Mouse (Mus musculus): ENCODE data around the gene Lhcgr. TPM values are rescaled to one million over a fixed set of nuclear protein-coding genes. Genes with fewer than 3 reads are reported as not detected.

The Lhcgr gene
- polyA plus RNA-seq (2012), result not detected in 2 replicates

DNA sequence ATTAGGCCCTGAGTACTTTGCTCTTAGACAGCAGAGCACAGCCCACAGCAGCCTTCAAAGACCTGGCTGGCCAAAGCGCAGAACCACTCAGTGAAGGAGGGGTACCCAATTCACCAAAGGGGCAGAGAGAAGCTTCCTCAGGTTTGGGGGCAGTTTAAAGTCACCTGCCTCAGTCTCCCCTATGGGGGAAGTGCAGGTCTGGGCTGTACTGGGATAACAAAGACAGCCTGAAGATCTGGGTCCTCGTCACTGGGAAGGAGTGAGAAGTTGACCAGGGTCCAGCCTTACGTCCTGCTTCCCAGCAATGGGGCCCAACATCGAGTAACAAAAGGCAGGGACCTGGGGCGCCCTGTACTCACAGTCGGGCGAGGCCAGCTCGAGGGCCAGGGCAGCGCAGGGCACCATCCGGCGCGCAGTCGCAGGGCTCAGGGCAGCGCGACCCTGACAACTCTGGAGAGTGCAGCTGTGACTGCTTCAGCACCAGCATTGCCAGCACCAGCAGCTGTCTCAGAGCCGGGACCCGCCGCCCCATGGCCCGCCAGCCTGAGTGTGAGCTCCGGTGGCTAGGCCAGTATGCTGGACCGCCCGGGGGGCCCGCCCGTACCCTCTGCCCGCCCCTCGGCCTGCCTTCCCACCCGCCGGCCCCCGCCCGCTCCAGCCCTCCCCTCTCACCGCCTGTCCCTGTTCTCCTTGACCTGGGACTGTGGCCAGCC is at the start of gene Lhcgr:
TSS of gene Lhcgr (minus strand) at position 551 of the 713 bp plus-strand sequence.
- TF ChIP-seq GATA1 (IDR thresholded peaks at IDR 0.05; ENCODE audit: low read length), result no peak

DNA sequence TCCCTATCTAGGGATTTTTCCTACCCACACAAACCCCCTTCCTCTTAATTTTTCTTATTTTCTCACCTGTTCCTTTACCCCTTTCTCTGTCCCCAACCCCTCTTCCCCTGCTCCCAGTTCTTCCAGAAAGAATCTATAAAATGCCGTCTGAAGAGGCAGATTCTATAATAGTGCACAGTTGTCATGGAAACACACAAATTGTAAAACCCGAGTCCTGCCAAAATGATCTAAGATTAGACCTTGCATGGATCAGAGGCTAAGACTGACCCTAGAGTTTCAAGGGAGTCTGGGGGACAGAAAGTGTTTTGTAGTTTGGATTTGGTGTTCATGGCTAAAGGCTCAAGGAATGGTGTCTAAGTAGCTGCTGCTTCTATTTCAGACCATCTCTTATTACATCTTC is 25.8 kb upstream of the Lhcgr start:
- no peak for TF ChIP-seq GATA1 (IDR thresholded peaks at IDR 0.05; ENCODE audit: low read length)

DNA sequence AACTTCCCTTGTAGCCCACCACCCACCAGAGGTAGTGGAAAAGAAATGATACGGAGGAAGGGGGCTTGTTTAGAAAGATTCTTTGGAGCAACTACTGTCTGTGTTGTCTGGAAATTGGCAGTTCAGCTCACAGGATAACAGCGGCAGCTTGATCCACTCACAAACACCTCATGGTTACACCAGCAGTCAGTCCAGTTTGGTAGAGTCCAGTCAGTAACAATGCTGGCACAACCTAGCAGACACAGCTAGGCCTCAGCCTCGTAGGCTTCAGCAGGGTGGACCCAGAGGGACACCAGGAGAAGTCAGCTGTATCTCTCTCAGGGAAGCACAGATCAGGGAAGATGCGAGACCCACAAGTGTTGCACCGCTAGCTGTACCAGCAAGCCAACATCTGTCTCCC is 19.0 kb upstream of the Lhcgr start:
- no peak for TF ChIP-seq GATA1 (IDR thresholded peaks at IDR 0.05; ENCODE audit: low read length)

DNA sequence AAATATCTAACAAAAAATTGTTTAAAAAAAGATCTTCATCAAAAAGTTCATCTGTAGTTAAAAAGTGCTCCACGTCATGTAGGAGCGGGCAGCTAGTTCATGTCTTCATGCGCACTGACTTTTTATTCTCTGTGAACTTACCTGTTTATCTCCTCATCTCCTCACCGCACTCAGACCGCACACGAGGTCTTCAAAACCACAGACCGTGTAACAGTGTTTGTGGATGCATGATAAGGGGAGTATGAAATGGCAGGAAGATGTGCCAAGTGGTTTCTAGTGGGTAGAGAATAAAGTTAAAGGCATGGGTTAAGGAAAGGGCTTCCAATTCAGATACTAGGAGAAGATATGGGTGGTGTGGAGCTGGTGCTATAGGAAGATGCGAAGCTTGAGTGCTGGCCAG is 14.6 kb upstream of the Lhcgr start:
- TF ChIP-seq GATA1 (IDR thresholded peaks at IDR 0.05; ENCODE audit: low read length), result no peak

DNA sequence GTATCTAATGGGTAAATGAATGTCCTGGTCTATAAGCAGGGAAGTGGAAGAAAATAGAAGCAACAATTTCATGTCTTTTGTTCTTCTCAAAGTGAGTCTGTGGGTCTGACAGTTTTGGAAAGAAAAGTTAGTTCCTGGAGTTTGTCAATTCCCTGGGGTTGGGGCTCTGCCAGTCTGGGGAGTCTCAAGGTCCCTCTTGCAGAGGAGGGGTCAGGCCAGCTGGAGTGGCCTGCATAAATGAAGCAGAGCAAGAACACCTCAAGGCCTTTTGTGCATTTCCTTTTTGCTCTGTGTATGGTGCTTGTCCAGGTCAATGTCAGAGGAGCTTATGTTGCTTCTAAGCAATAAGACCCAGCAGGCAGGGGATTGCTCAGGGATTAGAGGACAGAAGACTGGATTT is 11.7 kb upstream of the Lhcgr start:
- no peak for TF ChIP-seq GATA1 (IDR thresholded peaks at IDR 0.05; ENCODE audit: low read length)

DNA sequence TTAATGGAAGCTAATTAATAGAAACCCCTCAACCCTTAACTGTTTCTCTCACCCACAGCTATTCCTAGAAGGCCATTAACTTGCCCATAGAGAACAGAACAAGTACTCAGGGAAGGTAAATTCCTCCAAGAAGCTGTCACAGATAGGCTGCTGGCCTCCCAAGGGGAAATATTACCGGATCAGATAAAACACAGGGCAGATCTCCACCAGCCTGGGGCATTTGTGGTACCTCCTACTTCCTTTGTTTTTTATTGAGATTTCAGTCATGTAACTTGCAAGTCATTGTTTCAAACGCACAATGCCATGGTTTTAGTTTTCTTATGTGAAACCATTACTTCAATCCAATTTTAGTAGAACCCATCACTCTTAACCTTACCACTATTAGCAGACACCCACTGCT is 1.1 kb downstream of the Lhcgr start:
- no peak for TF ChIP-seq GATA1 (IDR thresholded peaks at IDR 0.05; ENCODE audit: low read length)

DNA sequence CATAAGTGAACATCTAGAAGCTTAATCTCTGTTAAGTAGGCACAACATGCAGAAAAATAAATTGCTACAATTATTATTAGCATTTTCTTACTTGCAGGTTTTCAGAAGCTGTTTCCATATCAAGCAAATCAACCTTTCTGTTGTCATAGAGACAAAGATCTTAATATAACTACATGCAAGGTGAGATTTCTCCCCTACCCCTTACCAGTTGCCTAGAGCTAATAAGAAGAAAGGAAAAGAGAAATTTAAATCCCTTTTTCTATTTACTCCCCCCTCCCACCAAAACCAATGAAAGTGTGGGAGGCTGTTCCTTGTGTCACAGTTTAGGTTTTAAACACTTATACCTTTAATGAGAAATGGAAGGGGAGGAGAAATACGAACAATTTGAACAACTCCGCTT is 3.4 kb downstream of the Lhcgr start:
- TF ChIP-seq GATA1 (IDR thresholded peaks at IDR 0.05; ENCODE audit: low read length), result no peak

DNA sequence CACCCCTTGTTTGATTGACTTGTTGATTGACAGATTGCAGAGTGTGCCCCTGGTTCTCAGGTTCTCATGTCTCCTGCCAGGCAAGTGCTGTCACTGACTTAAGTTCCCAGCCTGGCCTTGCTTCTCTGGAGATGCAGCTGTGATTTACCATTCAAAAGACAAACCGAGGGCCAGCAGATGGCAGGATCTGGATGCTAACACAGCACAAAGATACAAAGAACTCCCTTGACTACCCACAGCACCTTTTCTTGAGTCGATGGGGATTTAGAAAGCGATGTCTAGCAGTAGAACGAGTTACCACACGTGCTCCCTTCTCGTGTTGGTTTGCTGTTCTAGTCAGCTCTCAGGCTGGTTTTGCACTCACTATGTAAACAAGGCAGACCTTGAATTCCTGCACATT is 4.9 kb downstream of the Lhcgr start:
- TF ChIP-seq GATA1 (IDR thresholded peaks at IDR 0.05; ENCODE audit: low read length), result no peak

DNA sequence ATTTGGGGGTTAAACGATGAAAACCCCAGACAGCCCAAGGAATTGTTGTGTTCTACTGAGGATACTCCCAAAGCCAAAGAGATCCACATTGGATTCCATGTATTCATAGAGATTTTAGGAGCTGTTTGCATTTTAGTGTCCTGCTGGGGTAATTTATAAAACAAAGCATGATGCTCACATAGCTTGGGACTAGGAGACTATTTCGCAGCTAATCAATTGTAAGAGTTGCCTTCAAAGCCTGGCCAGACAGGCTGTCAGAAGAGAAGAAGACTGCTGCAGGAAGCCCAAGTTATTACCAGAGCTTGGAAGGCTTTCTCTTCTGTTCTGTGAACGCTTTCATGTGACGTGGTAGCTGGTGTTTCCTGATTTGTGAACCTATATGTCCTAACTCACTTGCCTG is 5.4 kb downstream of the Lhcgr start:
- TF ChIP-seq GATA1 (IDR thresholded peaks at IDR 0.05; ENCODE audit: low read length), result no peak

DNA sequence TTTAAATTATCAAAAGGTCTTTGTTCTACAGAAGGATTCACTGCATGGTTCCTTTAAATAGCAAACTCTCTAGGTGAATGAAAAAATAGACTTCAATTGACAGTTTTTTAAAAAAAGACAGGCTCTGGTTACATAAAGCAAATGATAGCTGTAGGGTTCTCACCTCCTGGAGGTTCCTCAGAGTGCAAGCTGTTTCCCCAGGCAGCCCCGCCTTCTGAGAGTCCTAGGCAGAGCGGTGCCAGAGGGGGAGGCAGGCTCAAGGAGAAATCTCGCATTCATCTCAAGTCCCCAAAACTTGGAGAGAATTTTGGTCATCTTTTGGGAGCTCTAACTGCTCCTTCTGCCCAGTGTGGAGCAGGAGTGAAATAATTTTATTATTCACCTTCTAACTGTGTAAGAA is 12.6 kb downstream of the Lhcgr start:
- TF ChIP-seq GATA1 (IDR thresholded peaks at IDR 0.05; ENCODE audit: low read length), result no peak

DNA sequence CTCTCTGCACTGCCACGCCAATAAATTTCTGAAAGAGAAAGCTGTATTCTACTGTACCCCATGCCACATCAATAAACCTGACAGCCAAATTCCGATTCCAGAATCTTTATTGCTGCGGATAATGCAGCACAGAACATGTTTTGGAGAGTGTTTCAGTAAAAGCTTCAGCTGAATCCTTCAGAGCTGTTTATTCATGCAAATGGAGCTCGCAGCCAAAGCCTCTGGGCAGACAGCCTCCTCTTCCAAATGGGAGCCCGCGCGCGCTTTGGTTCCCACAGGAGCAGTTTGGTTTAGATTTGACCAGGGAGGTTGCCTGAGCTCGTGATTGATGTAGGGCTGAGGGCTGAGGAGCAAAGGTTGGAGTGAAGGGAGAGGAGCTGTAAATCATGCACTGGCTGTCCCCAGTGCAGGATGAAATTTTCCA is 17.7 kb downstream of the Lhcgr start:
- no peak for TF ChIP-seq GATA1 (IDR thresholded peaks at IDR 0.05; ENCODE audit: low read length)

DNA sequence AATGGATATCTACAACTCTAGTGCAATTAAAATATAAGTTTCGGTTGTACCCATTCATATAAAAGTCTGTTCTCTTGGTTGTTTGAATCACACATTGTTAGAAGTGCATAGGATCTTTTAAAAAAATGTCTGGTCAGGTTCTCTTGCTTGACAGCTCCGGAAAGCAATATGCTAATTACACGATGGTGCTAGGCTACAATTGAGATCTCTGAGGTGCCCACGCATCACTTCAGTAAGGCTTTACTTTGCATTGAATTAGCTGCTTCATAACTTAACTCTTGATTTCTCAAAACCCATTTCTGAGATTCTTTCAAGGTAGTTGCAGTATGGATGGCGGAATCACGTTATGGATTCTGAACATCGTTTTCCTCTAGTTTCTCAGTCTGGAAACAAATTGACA is 21.7 kb downstream of the Lhcgr start:
- TF ChIP-seq GATA1 (IDR thresholded peaks at IDR 0.05; ENCODE audit: low read length), result no peak

DNA sequence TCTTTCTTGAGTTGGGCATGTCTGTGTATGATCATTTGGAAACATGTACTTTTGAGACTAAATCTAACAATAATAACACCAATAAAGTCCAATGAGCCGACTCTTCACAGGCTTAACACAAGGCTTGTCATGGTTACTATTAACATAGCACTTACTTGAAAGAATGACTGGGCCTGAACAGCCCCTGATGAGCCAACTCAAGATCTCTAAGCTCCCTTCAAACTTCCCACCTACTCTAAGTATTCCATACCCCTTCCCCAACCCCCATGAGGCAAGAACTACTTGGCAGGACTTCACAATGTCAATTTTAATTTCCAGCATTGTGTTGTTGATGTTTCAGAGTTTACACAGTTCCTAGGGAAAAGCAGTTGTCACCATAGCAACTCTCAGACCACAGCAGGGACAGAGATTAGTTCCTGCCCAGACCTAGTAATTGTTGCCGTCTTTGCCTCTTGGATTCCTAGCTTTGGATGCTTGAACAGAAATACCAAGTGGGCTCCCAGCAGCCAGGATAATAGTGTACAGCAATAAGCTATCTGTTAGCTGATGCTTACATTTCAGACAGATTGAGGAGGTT is 22.4 kb downstream of the Lhcgr start:
- TF ChIP-seq GATA1 (IDR thresholded peaks at IDR 0.05; ENCODE audit: low read length), result no peak

DNA sequence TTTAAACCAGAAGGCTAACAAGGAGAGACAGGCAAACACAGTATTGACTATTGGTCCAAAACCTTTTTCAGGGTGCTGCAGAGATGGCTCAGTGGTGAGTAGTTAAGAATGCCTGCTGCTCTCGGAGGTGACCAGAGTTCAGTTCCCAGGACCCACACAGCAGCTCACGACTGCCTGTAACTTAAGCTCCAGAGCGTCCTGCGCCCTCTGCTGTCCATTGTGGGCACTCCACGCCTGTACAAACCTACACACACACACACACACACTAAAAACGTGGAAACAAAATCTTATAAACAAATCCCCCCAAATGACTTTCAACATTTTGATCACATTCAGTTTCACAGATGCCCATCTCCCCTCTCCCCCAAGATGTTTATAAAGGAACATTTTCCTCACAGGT is 24.9 kb downstream of the Lhcgr start:
- TF ChIP-seq GATA1 (IDR thresholded peaks at IDR 0.05; ENCODE audit: low read length), result no peak

DNA sequence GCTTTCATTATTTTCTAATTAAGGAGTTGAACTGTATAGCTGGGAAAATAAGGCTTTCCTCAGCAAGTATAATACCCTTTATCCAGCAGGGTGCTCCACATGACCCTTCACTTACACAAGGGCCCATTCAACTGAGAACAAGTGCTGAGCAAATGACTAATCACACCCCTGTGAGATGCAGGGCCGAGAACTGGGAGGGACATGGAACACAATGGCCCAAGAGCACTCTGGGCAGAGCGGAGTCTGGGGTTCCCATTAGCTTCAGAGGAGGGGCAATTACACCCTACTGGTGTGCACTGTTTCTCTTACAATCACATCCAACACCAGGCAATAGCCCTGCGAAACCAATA is 27.7 kb downstream of the Lhcgr start:
- no peak for TF ChIP-seq GATA1 (IDR thresholded peaks at IDR 0.05; ENCODE audit: low read length)

DNA sequence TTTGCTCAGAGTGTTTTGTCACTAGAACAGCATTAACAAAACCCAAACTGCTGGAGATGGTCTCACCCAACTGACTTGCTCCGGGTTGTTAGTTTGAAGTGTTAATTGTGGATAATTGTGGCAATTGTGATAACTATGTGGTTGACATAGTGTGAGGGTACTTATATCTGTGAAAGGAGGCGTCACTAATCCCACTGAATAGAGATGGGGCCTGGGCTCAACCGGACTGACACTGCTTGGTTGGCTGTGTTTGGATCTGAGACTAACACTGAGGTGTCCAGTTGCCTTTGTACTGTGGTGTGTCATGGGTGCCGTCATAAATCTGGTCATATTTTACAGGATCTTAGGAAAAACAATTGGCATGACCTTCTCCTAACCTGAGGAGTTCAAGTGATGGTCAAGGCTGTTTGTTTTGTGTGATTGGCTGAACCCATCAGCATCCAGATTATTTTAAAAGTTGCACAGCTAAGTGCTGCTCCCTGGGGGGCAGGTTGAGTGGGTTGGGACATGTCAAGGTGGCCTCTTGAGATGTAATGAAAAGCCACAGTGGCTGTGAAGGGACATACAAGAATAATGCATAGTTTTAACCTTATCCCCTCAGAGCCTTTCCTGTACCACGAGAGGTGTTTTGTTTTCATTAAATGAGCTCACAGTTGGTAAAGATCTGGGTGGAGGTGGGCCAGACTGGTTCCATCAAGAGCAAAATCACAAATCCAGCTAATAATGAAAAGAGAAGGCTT is 28.2 kb downstream of the Lhcgr start:
- TF ChIP-seq GATA1 (IDR thresholded peaks at IDR 0.05; ENCODE audit: low read length), result no peak

DNA sequence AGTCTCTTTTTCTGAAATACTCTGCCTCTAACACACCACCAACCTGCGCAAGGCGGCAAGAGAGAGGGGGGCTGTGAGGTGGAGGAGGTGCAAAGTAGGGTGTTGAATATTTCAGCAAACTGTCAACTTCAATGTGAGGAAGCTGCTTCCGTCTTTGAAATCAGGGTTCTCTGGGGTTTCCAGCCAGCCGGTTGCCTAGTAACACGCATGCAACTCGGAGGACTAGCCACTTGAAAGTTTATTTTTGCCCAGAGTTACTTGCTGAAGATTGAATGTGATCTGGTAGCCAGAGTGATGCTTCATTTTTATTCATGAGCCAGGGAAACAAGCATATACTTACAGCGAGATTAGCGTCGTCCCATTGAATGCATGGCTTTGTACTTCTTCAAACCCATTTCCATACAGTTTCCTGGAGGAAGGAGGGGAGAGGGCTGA is 33.8 kb downstream of the Lhcgr start:
- TF ChIP-seq GATA1 (IDR thresholded peaks at IDR 0.05; ENCODE audit: low read length), result no peak
